Mouse (Mus musculus): Measurements from ENCODE around the gene Tmem179b.
A peak's percentile ranks its signal among the peaks of the same experiment; 100 is the strongest.
"Not testable (repeated sequence)": the region's sequence is repeated elsewhere in the genome, so short reads cannot be mapped to it uniquely, and the experiment has no call there.

Tmem179b gene

GRCm38 (mm10) chr19:8734334-8734733 is 39.9 kb downstream of the Tmem179b start:
- no peak for DNase-seq (ENCODE audit: low spot score)

- DNase-seq (ENCODE audit: low spot score) = not testable (repeated sequence)
Measured at GRCm38 (mm10) chr19:8728335-8729099, 45.8 kb downstream of the Tmem179b start.

- no peak for DNase-seq (ENCODE audit: low spot score)
Measured at GRCm38 (mm10) chr19:8727495-8728114, 46.7 kb downstream of the Tmem179b start.

- no peak for DNase-seq (ENCODE audit: low spot score)
Measured at GRCm38 (mm10) chr19:8726609-8727390, 47.5 kb downstream of the Tmem179b start.

GRCm38 (mm10) chr19:8725081-8725613 is 49.1 kb downstream of the Tmem179b start:
- DNase-seq (ENCODE audit: low spot score) = no peak

GRCm38 (mm10) chr19:8724392-8724791 is 49.9 kb downstream of the Tmem179b start:
- no peak for DNase-seq (ENCODE audit: low spot score)

- peak; percentile 36 for DNase-seq (ENCODE audit: low spot score)
Measured at GRCm38 (mm10) chr19:8723574-8724346, 50.5 kb downstream of the Tmem179b start.

- DNase-seq (ENCODE audit: low spot score) = peak; percentile 99
Measured at GRCm38 (mm10) chr19:8722907-8723573, 51.2 kb downstream of the Tmem179b start, which contains the start of gene Slc3a2. Gene Slc3a2 (minus strand): TSS chr19:8723369.

- no peak for DNase-seq (ENCODE audit: low spot score)
Measured at GRCm38 (mm10) chr19:8722559-8722906, 51.7 kb downstream of the Tmem179b start.

Data from T-cell, adult 2 months (primary cell).